Mouse (Mus musculus): ENCODE measurements at regions not wholly inside any gene's neighbourhood (a gene's known extent, or its start where the extent isn't known, plus 50 kb on each side); places are given as distances from the start of the nearest gene placed in this dataset.
A peak's percentile ranks its signal among the peaks of the same experiment; 100 is the strongest.

GRCm38 (mm10) chr4:152756535-152756934, 278.9 kb upstream of the Kcnab2 start:
- H3K9ac ChIP-seq (replicated peaks; ENCODE audit: low read length, poor library complexity, severe bottlenecking): no peak overlapping the region

GRCm38 (mm10) chr4:152755756-152756155, 278.1 kb upstream of the Kcnab2 start:
- no peak for ATAC-seq (ENCODE audit: low FRiP score)
- H3K36me3 ChIP-seq (ENCODE audit: insufficient read depth, low read length): no peaks in the 10 kb centered on the region
- H3K4me3 ChIP-seq (ENCODE audit: low read depth, low read length): no peak overlapping the region
- H3K9ac ChIP-seq (replicated peaks; ENCODE audit: low read length, poor library complexity, severe bottlenecking): no peak overlapping the region
- no peak for TF ChIP-seq CTCF (IDR thresholded peaks at IDR 0.05)
- H3K4me1 ChIP-seq (ENCODE audit: insufficient read depth, low read length): no peaks in the 10 kb centered on the region
- no peak for DNase-seq (ENCODE audit: low spot score)
- no peak overlapping the region for H3K27ac ChIP-seq (ENCODE audit: low read depth, low read length)
- 91% methylated on average over 8 of the region's 8 CpGs for WGBS
- H3K4me2 ChIP-seq (ENCODE audit: low read depth, low read length, poor library complexity, severe bottlenecking): no peak overlapping the region
- 0 out of 2 replicates have a peak, but pooled peaks cover 3% of the 10 kb centered on the region for H3K9me3 ChIP-seq (ENCODE audit: low read length)
- no peaks in the 10 kb centered on the region for H3K27me3 ChIP-seq (ENCODE audit: insufficient read depth, low read length)

More at GRCm38 (mm10) chr4:152756535-152756934, 278.9 kb upstream of the Kcnab2 start:
- Histone ChIP-seq H3K4me2 (ENCODE audit: low read depth, low read length, poor library complexity, severe bottlenecking) (no peak overlapping the region), H3K36me3 (ENCODE audit: insufficient read depth, low read length) (no peaks in the 10 kb centered on the region), H3K4me3 (ENCODE audit: low read depth, low read length) (no peak overlapping the region), H3K9me3 (ENCODE audit: low read length) (0 out of 2 replicates have a peak, but pooled peaks cover 3% of the 10 kb centered on the region), H3K27ac (ENCODE audit: low read depth, low read length) (no peak overlapping the region), H3K27me3 (ENCODE audit: insufficient read depth, low read length) (no peaks in the 10 kb centered on the region), H3K4me1 (ENCODE audit: insufficient read depth, low read length) (no peaks in the 10 kb centered on the region)
- ATAC-seq (ENCODE audit: low FRiP score) (no peak), DNase-seq (ENCODE audit: low spot score) (peak; percentile 89)
- 48% methylated on average over 10 of the region's 10 CpGs for WGBS
- no peak for TF ChIP-seq CTCF (IDR thresholded peaks at IDR 0.05)

GRCm38 (mm10) chr4:152744366-152744765, 266.7 kb upstream of the Kcnab2 start:
- ATAC-seq (ENCODE audit: low FRiP score): no peak
- Histone ChIP-seq H3K27ac (ENCODE audit: low read depth, low read length) (no peak overlapping the region), H3K9ac (replicated peaks; ENCODE audit: low read length, poor library complexity, severe bottlenecking) (no peak overlapping the region), H3K27me3 (ENCODE audit: insufficient read depth, low read length) (no peaks in the 10 kb centered on the region), H3K36me3 (ENCODE audit: insufficient read depth, low read length) (no peaks in the 10 kb centered on the region), H3K4me3 (ENCODE audit: low read depth, low read length) (no peak overlapping the region), H3K4me2 (ENCODE audit: low read depth, low read length, poor library complexity, severe bottlenecking) (no peak overlapping the region), H3K4me1 (ENCODE audit: insufficient read depth, low read length) (peaks cover 3% of the 10 kb centered on the region), H3K9me3 (ENCODE audit: low read length) (no peaks in the 10 kb centered on the region)
- no peak for DNase-seq (ENCODE audit: low spot score)
- TF ChIP-seq CTCF (IDR thresholded peaks at IDR 0.05): no peak
- 34% methylated on average over 11 of the region's 11 CpGs for WGBS

- no peak overlapping the region for H3K9ac ChIP-seq (replicated peaks; ENCODE audit: low read length, poor library complexity, severe bottlenecking)
- H3K36me3 ChIP-seq (ENCODE audit: insufficient read depth, low read length): no peaks in the 10 kb centered on the region
- no peak overlapping the region for H3K27ac ChIP-seq (ENCODE audit: low read depth, low read length)
- H3K4me2 ChIP-seq (ENCODE audit: low read depth, low read length, poor library complexity, severe bottlenecking): no peak overlapping the region
- ATAC-seq (ENCODE audit: low FRiP score) (no peak), DNase-seq (ENCODE audit: low spot score) (no peak)
- H3K9me3 ChIP-seq (ENCODE audit: low read length): no peaks in the 10 kb centered on the region
- TF ChIP-seq CTCF (IDR thresholded peaks at IDR 0.05): peak; percentile 30; the same call in 1 of the 2 replicates
- no peaks in the 10 kb centered on the region for H3K27me3 ChIP-seq (ENCODE audit: insufficient read depth, low read length)
- H3K4me3 ChIP-seq (ENCODE audit: low read depth, low read length): no peak overlapping the region
- H3K4me1 ChIP-seq (ENCODE audit: insufficient read depth, low read length): 0 out of 2 replicates have a peak, but pooled peaks cover 1% of the 10 kb centered on the region
- WGBS: 91% methylated on average over 2 of the region's 2 CpGs
Measured at GRCm38 (mm10) chr4:152733017-152733416, 255.3 kb upstream of the Kcnab2 start.

- no peak overlapping the region for H3K4me2 ChIP-seq (ENCODE audit: low read depth, low read length, poor library complexity, severe bottlenecking)
- no peak overlapping the region for H3K9ac ChIP-seq (replicated peaks; ENCODE audit: low read length, poor library complexity, severe bottlenecking)
- TF ChIP-seq CTCF (IDR thresholded peaks at IDR 0.05): peak; percentile 83
- WGBS: 48% methylated on average over 10 of the region's 10 CpGs
- H3K4me3 ChIP-seq (ENCODE audit: low read depth, low read length): no peak overlapping the region
- H3K4me1 ChIP-seq (ENCODE audit: insufficient read depth, low read length): no peaks in the 10 kb centered on the region
- ATAC-seq (ENCODE audit: low FRiP score) (no peak), DNase-seq (ENCODE audit: low spot score) (peak; percentile 81)
- no peak overlapping the region for H3K27ac ChIP-seq (ENCODE audit: low read depth, low read length)
- no peaks in the 10 kb centered on the region for H3K27me3 ChIP-seq (ENCODE audit: insufficient read depth, low read length)
- H3K36me3 ChIP-seq (ENCODE audit: insufficient read depth, low read length): no peaks in the 10 kb centered on the region
- H3K9me3 ChIP-seq (ENCODE audit: low read length): no peaks in the 10 kb centered on the region
Measured at GRCm38 (mm10) chr4:152731988-152732387, 254.3 kb upstream of the Kcnab2 start.

GRCm38 (mm10) chr4:152731082-152731720, 253.5 kb upstream of the Kcnab2 start:
- no peaks in the 10 kb centered on the region for H3K9me3 ChIP-seq (ENCODE audit: low read length)
- no peak for ATAC-seq (ENCODE audit: low FRiP score)
- no peak overlapping the region for H3K4me3 ChIP-seq (ENCODE audit: low read depth, low read length)
- no peak overlapping the region for H3K9ac ChIP-seq (replicated peaks; ENCODE audit: low read length, poor library complexity, severe bottlenecking)
- no peak for DNase-seq (ENCODE audit: low spot score)
- H3K27ac ChIP-seq (ENCODE audit: low read depth, low read length): no peak overlapping the region
- peaks cover under 1% of the 10 kb centered on the region; the same call in 1 of the 2 replicates for H3K4me1 ChIP-seq (ENCODE audit: insufficient read depth, low read length)
- WGBS: 52% methylated on average over 10 of the region's 10 CpGs
- H3K4me2 ChIP-seq (ENCODE audit: low read depth, low read length, poor library complexity, severe bottlenecking): no peak overlapping the region
- H3K36me3 ChIP-seq (ENCODE audit: insufficient read depth, low read length): no peaks in the 10 kb centered on the region
- no peak for TF ChIP-seq CTCF (IDR thresholded peaks at IDR 0.05)
- no peaks in the 10 kb centered on the region for H3K27me3 ChIP-seq (ENCODE audit: insufficient read depth, low read length)
